Mouse (Mus musculus) large intestine, adult 2 months (tissue): Measurements from ENCODE around the gene Rpl4. TPM values are rescaled to one million over a fixed set of nuclear protein-coding genes. Genes with fewer than 3 reads are reported as not detected.

Source experiments
- polyA plus RNA-seq: library from polyadenylated mRNA; depleted of rRNA; stranded (reverse); fragments of >200 nt; gene quantifications from 2 replicates; pipeline ENCODE4 v1.2.3, GENCODE M21; 2012; rRNA removed

Rpl4 gene
- polyA plus RNA-seq, 1 experiment = 479 TPM

Other genes starting within 250 kb of the Rpl4 start
- 14.6 and 21.9 TPM in 2 replicates for gene Smad6, start 151.3 kb upstream of the Rpl4 start, polyA plus RNA-seq
- 1.2 and 1.4 TPM in 2 replicates for gene Lctl, start 56.2 kb upstream of the Rpl4 start, polyA plus RNA-seq
- gene Zwilch, start 271 bp upstream of the Rpl4 start, polyA plus RNA-seq = 3.2 and 7.8 TPM in 2 replicates
- gene Snapc5, start 5.9 kb downstream of the Rpl4 start, polyA plus RNA-seq = 18.0 and 22.7 TPM in 2 replicates
- gene Uchl4, start 61.8 kb downstream of the Rpl4 start, polyA plus RNA-seq = 0.12 and 0.31 TPM in 2 replicates
- gene Map2k1, start 80.3 kb downstream of the Rpl4 start, polyA plus RNA-seq = 57.1 and 74.8 TPM in 2 replicates
- gene Tipin, start 108.2 kb downstream of the Rpl4 start, polyA plus RNA-seq = 5.5 and 7.1 TPM in 2 replicates
- gene Dis3l, start 167.9 kb downstream of the Rpl4 start, polyA plus RNA-seq = 5.7 and 7.5 TPM in 2 replicates
- gene Megf11, start 212.3 kb downstream of the Rpl4 start, polyA plus RNA-seq = 0.14 and 0.15 TPM in 2 replicates